Mouse (Mus musculus) 3T3-L1 (cell line): Measurements from ENCODE around the gene Zfp280c.
A peak's percentile ranks its signal among the peaks of the same experiment; 100 is the strongest.

Experiments used
- DNase-seq: peaks from one replicate; pipeline ENCODE4 v3.0.0-alpha.2; 2015; ENCODE audit warnings: low read depth, low spot score

The Zfp280c gene

DNA sequence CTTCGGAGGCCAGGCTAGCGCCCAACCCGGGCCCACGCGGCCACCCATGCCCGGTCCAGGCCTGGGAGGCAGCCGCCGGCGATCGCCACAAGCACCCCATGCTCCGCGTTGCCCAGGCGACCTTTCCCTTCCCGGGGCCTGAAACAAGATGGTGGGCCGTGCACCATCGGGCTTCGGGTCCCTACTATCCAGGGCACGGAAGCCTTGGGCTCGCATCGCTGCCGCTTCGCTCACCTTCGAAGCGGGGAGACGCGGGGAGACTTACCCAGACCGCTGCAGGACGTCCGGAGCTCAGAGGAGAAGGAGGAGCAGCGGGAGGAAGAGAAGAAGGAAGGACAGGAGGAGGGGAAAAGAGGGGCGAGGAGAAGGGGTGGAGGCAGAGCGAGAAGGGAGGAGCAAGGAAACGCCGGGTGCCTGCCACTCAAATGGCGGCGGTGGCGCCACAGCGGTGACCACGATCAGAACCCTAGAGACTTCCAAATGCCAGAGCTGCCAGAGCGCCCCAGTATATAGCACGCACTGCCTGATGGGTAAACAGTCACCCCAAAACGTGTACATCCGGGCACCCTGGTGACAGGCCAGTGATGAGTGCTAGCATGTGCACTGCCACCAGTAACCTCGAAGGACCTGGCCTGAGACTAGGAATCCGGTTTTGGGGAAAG is at the start of gene Zfp280c:
TSS of gene Zfp280c (minus strand) at position 406 of the 662 bp plus-strand sequence.
- peak; percentile 72 for DNase-seq

DNA sequence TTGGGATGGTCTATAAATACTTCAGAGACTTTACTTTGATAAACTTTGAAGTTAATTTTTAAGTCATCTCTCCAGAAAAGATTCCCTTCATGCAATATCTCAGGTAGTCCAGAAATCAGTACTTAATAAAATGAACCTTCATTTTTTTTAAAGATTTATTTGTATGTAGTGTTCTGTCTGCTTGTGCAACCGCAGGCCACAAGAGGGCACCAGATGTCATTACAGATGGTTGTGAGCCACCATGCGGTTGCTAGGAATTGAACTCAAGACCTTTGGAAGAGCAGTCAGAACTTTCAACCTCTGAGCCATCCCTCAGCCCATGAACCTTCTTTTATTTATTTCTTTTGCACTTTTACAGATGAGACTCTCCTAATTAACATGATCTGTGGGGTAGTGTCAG is 42.7 kb upstream of the Zfp280c start:
- peak; percentile 33 for DNase-seq

DNA sequence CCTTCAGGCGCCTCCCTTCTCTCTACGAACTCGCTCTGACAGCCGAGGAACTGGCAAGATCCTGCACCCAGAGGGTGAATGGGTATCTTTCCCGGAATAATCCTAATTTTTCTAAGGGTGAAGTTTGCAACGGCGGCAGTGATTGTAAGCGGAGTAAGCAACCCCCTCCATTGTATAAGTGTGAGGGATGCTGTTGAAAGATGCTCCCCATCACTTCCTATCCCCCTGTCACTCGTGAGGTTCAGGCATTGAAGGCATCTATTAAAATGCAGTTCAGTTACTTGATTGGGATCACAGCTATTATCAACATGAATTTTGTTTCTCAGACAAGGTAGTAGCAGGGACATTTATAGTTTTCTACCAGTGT is 29.7 kb upstream of the Zfp280c start:
- DNase-seq = no peak

- DNase-seq = peak; percentile 86
Observed at GRCm38 (mm10) chrX:48623379-48624053, 29.2 kb upstream of the Zfp280c start, which contains the start of gene Slc25a14. TSS of gene Slc25a14 (plus strand) at chrX:48623413.

GRCm38 (mm10) chrX:48623049-48623378 is 28.7 kb upstream of the Zfp280c start:
- no peak for DNase-seq

DNA sequence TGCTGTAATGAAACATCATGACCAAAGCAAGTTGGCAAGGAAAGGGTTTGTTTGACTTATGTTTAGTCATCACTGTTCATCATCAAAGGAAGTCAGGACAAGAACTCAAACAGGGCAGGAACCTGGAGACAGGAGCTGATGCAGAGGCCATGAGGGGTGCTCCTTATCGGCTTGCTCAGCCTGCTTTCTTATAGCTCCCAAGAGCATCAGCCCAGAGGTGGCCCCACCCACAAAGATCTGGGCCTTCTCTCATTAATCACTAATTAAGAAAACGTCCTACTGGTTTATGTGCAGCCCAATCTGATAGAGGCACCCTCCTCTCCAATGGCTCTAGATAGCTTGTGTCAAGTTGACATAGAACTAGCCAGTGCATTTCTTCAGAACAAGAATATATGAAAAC is 10.6 kb upstream of the Zfp280c start:
- DNase-seq = no peak

DNA sequence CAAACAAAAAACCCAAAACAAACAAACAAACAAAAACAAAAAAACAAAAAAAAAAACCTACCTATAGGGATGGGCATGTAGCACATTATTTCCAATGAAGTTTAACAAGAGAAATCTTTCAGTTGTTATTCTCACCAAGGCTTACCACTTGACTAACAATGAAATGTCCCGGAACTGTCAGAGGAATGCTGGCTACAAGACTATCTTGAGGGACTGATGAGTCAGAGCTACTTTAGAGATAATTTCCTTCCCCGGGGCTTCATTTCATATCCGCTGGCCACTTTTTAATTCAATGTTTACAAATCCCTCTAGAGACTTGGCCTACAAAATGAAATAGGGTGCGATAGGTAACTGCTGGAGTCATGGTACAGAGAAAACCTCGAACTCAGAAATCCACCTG is 2.6 kb upstream of the Zfp280c start:
- DNase-seq = peak; percentile 52

DNA sequence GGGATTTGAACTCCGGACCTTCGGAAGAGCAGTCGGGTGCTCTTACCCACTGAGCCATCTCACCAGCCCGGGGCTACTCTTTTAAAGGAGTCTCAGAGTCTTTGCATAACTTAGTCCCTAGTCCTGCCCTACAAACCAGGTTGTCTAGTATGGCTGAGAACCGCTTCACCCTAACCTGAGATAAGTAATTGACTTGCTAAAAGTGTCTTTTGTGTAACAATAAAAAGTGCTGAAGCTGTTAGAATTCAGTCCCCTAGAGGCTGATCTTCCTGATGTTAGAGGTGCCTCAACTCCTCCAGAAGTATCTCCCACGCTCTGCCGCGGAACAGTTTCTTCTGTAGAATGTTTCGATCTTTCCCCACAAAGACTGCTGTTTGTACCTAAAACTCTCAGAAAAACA is 1.7 kb upstream of the Zfp280c start:
- DNase-seq = no peak

GRCm38 (mm10) chrX:48593721-48594098 is 594 bp downstream of the Zfp280c start:
- no peak for DNase-seq

DNA sequence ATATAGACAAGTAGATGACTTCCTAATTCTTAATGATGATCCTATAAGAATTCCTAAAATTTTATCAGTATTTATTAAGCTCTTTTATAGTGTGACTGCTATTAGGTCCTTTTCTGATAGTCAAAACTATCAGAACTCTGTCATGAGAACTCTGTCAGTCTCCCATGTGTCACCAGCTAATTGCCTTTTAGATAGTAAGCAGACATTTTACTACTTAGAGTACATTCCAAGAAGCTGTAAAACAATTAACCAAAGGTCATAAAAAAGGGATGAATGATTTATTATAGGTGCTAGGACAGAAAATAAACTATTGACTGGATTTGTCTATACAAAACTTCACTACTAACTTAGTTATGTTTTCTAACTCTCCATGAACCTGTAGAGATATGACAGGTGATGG is 11.0 kb downstream of the Zfp280c start:
- no peak for DNase-seq

- DNase-seq = peak; percentile 80
Observed at GRCm38 (mm10) chrX:48532175-48532574, 62.1 kb downstream of the Zfp280c start.

DNA sequence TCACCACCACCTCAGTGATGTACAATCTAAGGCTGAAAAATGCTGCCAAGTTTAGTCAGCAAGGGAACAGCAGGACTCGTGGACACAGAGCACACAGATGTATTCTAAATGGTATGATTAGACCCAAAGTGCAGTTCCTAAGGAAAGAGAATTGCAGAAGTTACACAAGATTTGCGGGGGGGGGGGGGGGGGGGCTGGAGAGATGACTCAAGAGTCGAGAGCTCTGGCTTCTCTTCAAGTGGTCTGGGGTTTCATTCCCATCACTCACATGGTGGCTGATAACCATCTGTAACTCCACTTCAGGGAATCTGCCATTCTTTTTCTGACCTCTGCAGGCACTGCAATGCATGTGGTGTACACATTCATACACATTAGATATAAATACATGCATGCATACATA is 67.9 kb downstream of the Zfp280c start:
- DNase-seq = peak; percentile 11

- peak; percentile 25 for DNase-seq
Observed at GRCm38 (mm10) chrX:48525866-48526265, 68.4 kb downstream of the Zfp280c start.

- DNase-seq = no peak
Observed at GRCm38 (mm10) chrX:48525332-48525731, 69.0 kb downstream of the Zfp280c start.

DNA sequence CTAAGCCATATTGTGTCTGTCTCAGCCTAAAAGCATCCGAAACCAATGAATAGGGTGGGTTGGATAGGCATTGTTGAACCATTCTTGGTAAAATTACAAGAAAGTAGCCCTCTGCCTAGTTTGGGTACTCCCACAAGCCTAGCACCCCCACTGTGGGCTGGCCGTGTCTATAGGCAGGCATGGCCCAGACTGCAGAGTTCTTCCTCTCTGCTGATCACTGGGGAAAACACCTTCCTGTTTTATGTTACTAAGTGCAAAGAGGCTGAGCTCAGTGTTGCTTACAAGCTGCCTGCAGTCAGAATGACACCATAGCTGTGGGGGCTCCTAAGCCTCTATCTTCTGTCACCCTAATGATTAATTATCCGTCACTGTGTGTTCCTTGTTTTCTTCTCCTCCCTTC is 70.8 kb downstream of the Zfp280c start:
- no peak for DNase-seq

GRCm38 (mm10) chrX:48521651-48522050 is 72.7 kb downstream of the Zfp280c start:
- DNase-seq = peak; percentile 18

- no peak for DNase-seq
Observed at GRCm38 (mm10) chrX:48519549-48520085, 74.7 kb downstream of the Zfp280c start.

- DNase-seq = no peak
Observed at GRCm38 (mm10) chrX:48518808-48519548, 75.3 kb downstream of the Zfp280c start, which contains the start of gene Rab33a. TSS of gene Rab33a (plus strand) at chrX:48519285.

DNA sequence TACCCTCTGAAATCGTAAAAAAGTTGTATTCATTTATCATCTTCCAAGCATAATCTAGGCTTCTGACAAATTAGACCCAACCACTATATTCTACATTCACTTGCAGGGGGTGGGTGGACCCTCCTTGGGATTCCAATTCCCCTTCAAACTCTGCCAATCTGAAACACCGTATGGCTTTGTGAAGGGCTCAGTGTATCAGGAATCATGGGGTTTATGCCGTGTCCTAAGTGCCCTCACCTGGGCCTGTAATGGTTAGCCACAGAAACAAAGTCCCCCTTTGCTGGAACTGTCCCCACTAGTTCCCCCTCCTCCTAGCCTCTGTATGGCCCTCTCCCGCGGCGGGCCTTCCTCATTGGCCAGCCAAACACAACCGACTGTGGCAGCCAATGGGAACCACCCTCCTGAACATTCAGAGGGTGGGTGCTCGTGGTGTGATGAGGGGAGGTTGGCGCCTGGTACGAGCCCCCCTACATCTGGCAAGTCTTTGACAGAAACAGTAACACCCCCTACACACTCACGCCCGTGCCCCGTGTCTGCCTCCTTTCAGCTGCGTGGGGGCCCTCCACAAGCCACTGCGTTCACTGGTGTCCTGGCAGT is 76.0 kb downstream of the Zfp280c start:
- no peak for DNase-seq

GRCm38 (mm10) chrX:48513824-48514223 is 80.5 kb downstream of the Zfp280c start:
- DNase-seq = peak; percentile 78

DNA sequence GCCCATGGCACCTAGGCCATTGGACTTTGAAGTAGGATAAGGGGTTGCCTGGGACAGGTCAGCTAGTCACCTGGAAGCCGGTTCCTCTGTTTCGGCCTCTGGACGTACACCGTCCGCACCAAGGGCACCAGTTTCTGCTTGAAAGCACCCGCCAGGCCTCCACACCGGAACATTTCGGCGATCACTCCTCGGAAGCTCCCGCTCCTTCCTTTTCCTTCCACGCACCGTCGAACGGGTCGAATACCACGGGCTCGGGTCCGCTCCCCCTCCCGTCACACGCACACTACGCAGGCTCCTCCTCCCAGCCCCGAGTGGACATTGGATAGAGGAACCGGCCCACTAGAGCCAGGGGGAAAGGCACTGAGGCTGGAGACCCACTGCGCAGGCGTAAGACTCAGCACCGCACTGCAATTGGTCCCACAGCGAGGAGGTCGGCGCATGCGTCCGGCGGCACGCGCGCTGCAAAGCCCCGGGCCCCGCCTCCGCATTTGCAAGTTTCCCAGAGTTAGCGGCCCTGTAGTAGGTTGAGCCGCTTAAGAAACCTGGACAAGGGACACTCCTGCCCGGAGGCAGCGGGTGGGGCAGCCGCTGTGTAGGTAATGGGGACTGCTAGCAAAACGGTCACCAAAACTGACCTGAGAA is 81.0 kb downstream of the Zfp280c start, which contains the start of gene Aifm1:
TSS of gene Aifm1 (minus strand) at position 398 of the 642 bp plus-strand sequence.
- DNase-seq = peak; percentile 96
